Mouse (Mus musculus): ENCODE measurements at regions not wholly inside any gene's neighbourhood (a gene's known extent, or its start where the extent isn't known, plus 50 kb on each side); places are given as distances from the start of the nearest gene placed in this dataset.

GRCm38 (mm10) chr17:16839152-16839551, 224.8 kb upstream of the Zfp960 start:
- no peak for TF ChIP-seq EP300 (IDR thresholded peaks at IDR 0.05; ENCODE audit: insufficient read depth, low read depth, low read length)
- no peak for TF ChIP-seq CTCF (IDR thresholded peaks at IDR 0.05; ENCODE audit: low read depth, low read length)
- no peak for TF ChIP-seq POLR2A (IDR thresholded peaks at IDR 0.05; ENCODE audit: insufficient read depth, low read length)

Data from ES-Bruce4 (cell line).